Mouse (Mus musculus) gastrocnemius, postnatal 4 days (tissue): ENCODE measurements around the gene Tex21. TPM values are rescaled to one million over a fixed set of nuclear protein-coding genes. Genes with fewer than 3 reads are reported as not detected.

Experiments used
- DNase-seq, 2 experiments: peaks; one replicate each; pipeline ENCODE4 v3.0.0; 2021 to 2022; ENCODE audit warnings: low spot score in 2 of 2, mixed read lengths in 2 of 2
- long read RNA-seq, 2 experiments: library from polyadenylated mRNA; stranded (forward); transcript quantifications; one replicate each; pipeline ENCODE4 v2.0.0; 2021
- total RNA-seq, 2 experiments: library from RNA; stranded (reverse); gene quantifications; 2 replicates each; pipeline ENCODE4 v1.2.3; 2021

Gene Tex21
- total RNA-seq, result not detected
- long read RNA-seq, experiment 1, result 0 reads
- long read RNA-seq, experiment 2, result 0 reads

GRCm38 (mm10) chr12:76246646-76247045, at the start of gene Tex21:
TSS of gene Tex21 (minus strand) at chr12:76246746.
- no peak for DNase-seq

GRCm38 (mm10) chr12:76293192-76293591, 46.6 kb upstream of the Tex21 start:
- peak; percentile 45 to 65 for DNase-seq

GRCm38 (mm10) chr12:76290271-76290670, 43.7 kb upstream of the Tex21 start:
- DNase-seq, result no peak

- no peak for DNase-seq
These were observed 42.9 kb upstream of the Tex21 start for GRCm38 (mm10) chr12:76289428-76289827.

GRCm38 (mm10) chr12:76288494-76288893, 41.9 kb upstream of the Tex21 start:
- no peak for DNase-seq

GRCm38 (mm10) chr12:76287986-76288385, 41.4 kb upstream of the Tex21 start:
- no peak for DNase-seq

- DNase-seq, result no peak
These were observed 38.9 kb upstream of the Tex21 start for GRCm38 (mm10) chr12:76285418-76285817.

GRCm38 (mm10) chr12:76282532-76283173, 36.1 kb upstream of the Tex21 start:
- no peak for DNase-seq

GRCm38 (mm10) chr12:76282132-76282531, 35.6 kb upstream of the Tex21 start:
- DNase-seq, result no peak

- DNase-seq, result no peak
These were observed 34.6 kb upstream of the Tex21 start for GRCm38 (mm10) chr12:76281111-76281660.

- no peak for DNase-seq
These were observed 34.0 kb upstream of the Tex21 start for GRCm38 (mm10) chr12:76280556-76280955.

GRCm38 (mm10) chr12:76278209-76278608, 31.7 kb upstream of the Tex21 start:
- no peak for DNase-seq

GRCm38 (mm10) chr12:76272610-76273524, 26.3 kb upstream of the Tex21 start:
- DNase-seq, result no peak

- no peak for DNase-seq
These were observed 25.0 kb upstream of the Tex21 start for GRCm38 (mm10) chr12:76271516-76271915.

GRCm38 (mm10) chr12:76269196-76269595, 22.6 kb upstream of the Tex21 start:
- no peak for DNase-seq

- DNase-seq, result no peak
These were observed 22.1 kb upstream of the Tex21 start for GRCm38 (mm10) chr12:76268686-76269085.

- no peak for DNase-seq
These were observed 20.3 kb upstream of the Tex21 start for GRCm38 (mm10) chr12:76266875-76267274.

- DNase-seq, result no peak
These were observed 18.5 kb upstream of the Tex21 start for GRCm38 (mm10) chr12:76265001-76265400.

- peak in 1 of 2 experiments; percentile 29 for DNase-seq
These were observed 17.9 kb upstream of the Tex21 start for GRCm38 (mm10) chr12:76264325-76264965.

GRCm38 (mm10) chr12:76263876-76264275, 17.3 kb upstream of the Tex21 start:
- no peak for DNase-seq

GRCm38 (mm10) chr12:76262918-76263317, 16.4 kb upstream of the Tex21 start:
- DNase-seq, result no peak
